Mouse (Mus musculus) heart, embryonic 16.5 days (tissue): ENCODE measurements around the gene H3f3b. TPM values are rescaled to one million over a fixed set of nuclear protein-coding genes. Genes with fewer than 3 reads are reported as not detected.
"Not testable (repeated sequence)": the region's sequence is repeated elsewhere in the genome, so short reads cannot be mapped to it uniquely, and the experiment has no call there.

Experiments used
- ATAC-seq: fragments of 200-750 bp; cut with Nextera tagmentation; replicated peaks from 2 replicates; pipeline ENCODE4 v1.8.0; 2017; ENCODE audit warnings: moderate number of reproducible peaks; ENCODE audit not compliant: insufficient read depth, low FRiP score; ENCODE audit errors: extremely low read depth
- H3K27ac ChIP-seq: fragments of 300-500 bp; sonication (generic); 2 replicates; pipeline ENCODE4 v1.5.1; 2014; ENCODE audit warnings: mild to moderate bottlenecking, low read length, control low read depth, moderate library complexity
- H3K27me3 ChIP-seq: fragments of 300-500 bp; sonication (generic); 2 replicates; pipeline ENCODE4 v1.6.1; 2014; ENCODE audit warnings: low read length, mixed read lengths; ENCODE audit not compliant: control insufficient read depth, insufficient read depth
- H3K36me3 ChIP-seq: fragments of 300-500 bp; sonication (generic); 2 replicates; pipeline ENCODE4 v1.6.1; 2014; ENCODE audit not compliant: control insufficient read depth, insufficient read depth
- H3K4me1 ChIP-seq: fragments of 300-500 bp; sonication (generic); 2 replicates; pipeline ENCODE4 v1.6.1; 2014; ENCODE audit warnings: low read length, mixed read lengths; ENCODE audit not compliant: control insufficient read depth, insufficient read depth
- H3K4me2 ChIP-seq: fragments of 300-500 bp; sonication (generic); 2 replicates; pipeline ENCODE4 v1.6.1; 2014; ENCODE audit warnings: low read depth, mild to moderate bottlenecking, control low read depth, low read length
- H3K4me3 ChIP-seq: fragments of 300-500 bp; sonication (generic); 2 replicates; pipeline ENCODE4 v1.5.1; 2014; ENCODE audit warnings: mild to moderate bottlenecking, control low read depth, low read length
- H3K9ac ChIP-seq: fragments of 300-500 bp; sonication (generic); 2 replicates; pipeline ENCODE4 v1.6.1; 2014; ENCODE audit warnings: low read length, control low read depth
- H3K9me3 ChIP-seq: fragments of 300-500 bp; sonication (generic); replicated peaks from 2 replicates; pipeline ENCODE4 v1.6.1; 2016; ENCODE audit warnings: low read length; ENCODE audit not compliant: control insufficient read depth
- WGBS: fragments of 180-500 bp; shearing (Covaris S2); extraction: QIAGEN DNeasy Blood & Tissue Kit; methylation state at CpG from one replicate; pipeline ENCODE4 v1.1.7; 2014; 5-methylcytosine and 5-hydroxymethylcytosine counted together
- polyA plus RNA-seq: library from polyadenylated mRNA; unstranded; fragments of >200 nt; fragmentation: Nextera tagmentation; extraction: Ambion mirVana; gene quantifications from 2 replicates; pipeline ENCODE4 v1.2.1, GENCODE M21; 2015

Gene H3f3b
- polyA plus RNA-seq, 1 experiment from 2014 or later, result 709 TPM

GRCm38 (mm10) chr11:116019360-116019791 lies 8.4 kb downstream of the H3f3b start:
- Histone ChIP-seq H3K4me3 (no peak overlapping the region), H3K9ac (no peak overlapping the region), H3K36me3 (peaks cover 9% of the 10 kb centered on the region), H3K9me3 (no peaks in the 10 kb centered on the region), H3K4me2 (no peak overlapping the region), H3K27me3 (no peaks in the 10 kb centered on the region), H3K27ac (no peak overlapping the region), H3K4me1 (peaks cover 11% of the 10 kb centered on the region)
- WGBS, result 73% methylated on average over 1 of the region's 1 CpGs
- no peak for ATAC-seq

DNA sequence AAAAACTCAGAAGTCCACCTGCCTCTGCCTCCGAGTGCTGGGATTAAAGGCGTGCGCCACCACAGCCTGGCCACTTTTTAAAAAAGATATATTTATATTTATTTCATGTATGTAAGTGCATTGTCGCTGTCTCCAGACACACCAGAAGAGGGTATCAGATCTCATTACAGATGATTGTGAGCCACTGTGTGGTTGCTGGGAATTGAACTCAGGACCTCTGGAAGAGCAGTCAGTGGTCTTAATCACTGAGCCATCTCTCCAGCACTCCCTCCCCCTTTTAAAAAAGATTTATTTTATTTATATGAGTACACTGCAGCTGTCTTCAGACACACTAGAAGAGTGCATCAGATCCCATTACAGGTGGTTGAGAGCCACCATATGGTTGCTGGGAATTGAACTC lies 8.9 kb downstream of the H3f3b start:
- not testable (repeated sequence) for H3K9ac ChIP-seq, H3K4me2 ChIP-seq, H3K27me3 ChIP-seq, H3K36me3 ChIP-seq, H3K4me3 ChIP-seq, H3K9me3 ChIP-seq, ATAC-seq, H3K27ac ChIP-seq
- 89% methylated on average over 4 of the region's 4 CpGs for WGBS
- H3K4me1 ChIP-seq, result peaks cover 11% of the 10 kb centered on the region

- Histone ChIP-seq H3K27ac (no peak overlapping the region), H3K4me1 (peaks cover 14% of the 10 kb centered on the region), H3K9ac (no peak overlapping the region), H3K27me3 (no peaks in the 10 kb centered on the region), H3K36me3 (peaks cover 9% of the 10 kb centered on the region), H3K9me3 (no peaks in the 10 kb centered on the region), H3K4me3 (no peak overlapping the region), H3K4me2 (no peak overlapping the region)
- no peak; the same call in 1 of the 2 replicates for ATAC-seq
- WGBS, result 25% methylated on average over 6 of the region's 6 CpGs
Observed at GRCm38 (mm10) chr11:116018106-116018505, 9.7 kb downstream of the H3f3b start.

DNA sequence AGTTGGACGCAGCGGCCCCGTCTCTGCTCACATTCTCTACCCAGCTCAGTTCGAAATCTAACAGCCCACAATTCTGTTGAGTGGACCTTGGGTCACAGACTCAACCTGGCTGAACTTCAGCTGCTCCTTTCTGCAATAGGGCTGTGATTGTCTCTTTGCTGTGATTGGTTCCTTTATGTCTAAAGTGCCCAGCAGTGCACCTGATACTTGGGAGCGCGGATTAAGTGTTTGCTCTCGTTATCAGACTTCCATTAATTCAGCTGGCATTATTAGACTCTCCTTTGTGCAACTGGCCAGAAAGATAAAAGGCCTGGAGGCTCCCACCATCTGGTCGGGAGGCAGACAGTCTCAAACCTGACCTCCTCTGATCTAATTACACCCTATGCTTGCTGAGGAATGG lies 12.9 kb downstream of the H3f3b start:
- Histone ChIP-seq H3K27ac (no peak overlapping the region), H3K4me1 (peaks cover 21% of the 10 kb centered on the region)

DNA sequence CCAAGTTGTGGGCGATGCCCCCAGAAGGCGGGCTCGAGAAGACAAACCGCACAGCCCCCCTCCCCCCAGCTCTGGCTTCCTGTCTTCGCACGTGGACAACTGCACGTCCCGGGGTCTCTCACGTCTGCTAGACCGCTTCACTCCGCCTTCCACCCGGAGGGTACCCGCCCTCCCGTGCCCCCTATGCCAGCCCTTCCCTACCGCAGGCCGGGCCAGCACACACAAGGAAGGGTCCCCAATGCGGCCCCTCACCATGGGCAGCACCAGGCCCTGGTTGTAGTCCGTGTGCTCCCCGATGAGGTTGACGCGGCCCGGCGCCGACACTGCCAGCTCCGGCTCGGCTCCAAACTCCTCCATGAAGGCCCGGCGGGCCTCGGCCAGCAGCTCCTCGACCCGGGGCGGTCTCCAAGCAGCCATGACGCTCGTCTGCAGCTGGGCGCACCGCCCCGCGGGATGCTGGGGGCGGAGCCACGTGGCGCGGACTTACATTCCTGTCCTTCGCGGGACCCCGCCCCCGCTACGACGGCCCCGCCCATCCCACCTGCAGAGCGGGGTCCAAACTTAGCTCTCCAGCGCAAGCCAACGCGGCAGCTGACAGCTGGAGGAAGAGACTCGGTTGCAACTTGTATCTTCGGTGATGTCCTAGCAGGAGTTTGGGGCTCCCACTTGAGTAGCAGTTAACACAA lies 15.4 kb downstream of the H3f3b start, which contains the start of gene Galk1:
Gene Galk1 (minus strand): TSS at position 458 of the 686 bp plus-strand sequence.
- Histone ChIP-seq H3K9ac (peak within 1 kb of the TSS; percentile 96), H3K27ac (peak within 1 kb of the TSS; percentile 95), H3K27me3 (no peaks in the 10 kb centered on the region), H3K36me3 (peaks cover 11% of the 10 kb centered on the region), H3K4me3 (peak within 1 kb of the TSS; percentile 86), H3K9me3 (no peaks in the 10 kb centered on the region), H3K4me2 (peak within 1 kb of the TSS; percentile 93), H3K4me1 (peaks cover 21% of the 10 kb centered on the region)
- ATAC-seq, result peak; percentile 94
- under 1% methylated on average over 55 of the region's 55 CpGs for WGBS

More for the DNA sequence above, 12.9 kb downstream of the H3f3b start:
- Histone ChIP-seq H3K9ac (no peak overlapping the region), H3K4me2 (no peak overlapping the region), H3K9me3 (no peaks in the 10 kb centered on the region), H3K36me3 (no peaks in the 10 kb centered on the region), H3K27me3 (no peaks in the 10 kb centered on the region), H3K4me3 (no peak overlapping the region)
- ATAC-seq, result no peak
- WGBS, result 61% methylated on average over 8 of the region's 8 CpGs

- H3K4me1 ChIP-seq, result peaks cover 21% of the 10 kb centered on the region
- H3K9me3 ChIP-seq, result no peaks in the 10 kb centered on the region
- peaks cover 11% of the 10 kb centered on the region for H3K36me3 ChIP-seq
- H3K4me2 ChIP-seq, result peak overlapping the region; percentile 93
- H3K9ac ChIP-seq, result peak overlapping the region; percentile 96
- no peaks in the 10 kb centered on the region for H3K27me3 ChIP-seq
- no peak for ATAC-seq
- peak overlapping the region; percentile 95 for H3K27ac ChIP-seq
- H3K4me3 ChIP-seq, result peak overlapping the region; percentile 86
- 26% methylated on average over 14 of the region's 14 CpGs for WGBS
Observed at GRCm38 (mm10) chr11:116011529-116012261, 16.1 kb downstream of the H3f3b start.

DNA sequence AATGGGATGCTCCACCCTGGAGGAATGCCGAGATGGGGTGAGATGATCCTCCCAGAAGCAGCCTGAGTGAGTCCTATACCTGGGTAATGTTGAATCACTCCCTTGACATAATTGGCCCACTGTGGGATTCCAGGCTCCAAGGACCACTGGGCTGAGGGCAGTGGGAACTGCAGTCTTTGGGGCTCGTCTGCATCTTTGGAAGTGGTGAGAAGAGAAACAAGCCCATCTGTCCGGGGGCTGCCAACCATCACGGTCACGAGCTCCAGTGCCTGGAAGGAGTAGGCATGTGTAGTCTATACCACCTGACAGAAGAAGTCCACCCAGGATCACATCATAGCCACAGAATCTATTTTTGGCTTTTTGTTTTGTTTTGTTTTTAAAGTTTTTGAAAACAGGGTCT lies 16.8 kb downstream of the H3f3b start:
- Histone ChIP-seq H3K4me2 (no peak overlapping the region), H3K27ac (no peak overlapping the region), H3K4me1 (peaks cover 21% of the 10 kb centered on the region), H3K36me3 (peaks cover 11% of the 10 kb centered on the region), H3K27me3 (no peaks in the 10 kb centered on the region), H3K9ac (peak overlapping the region; percentile 23), H3K9me3 (no peaks in the 10 kb centered on the region), H3K4me3 (no peak overlapping the region)
- WGBS, result 78% methylated on average over 5 of the region's 5 CpGs
- ATAC-seq, result no peak

- H3K9me3 ChIP-seq, result no peaks in the 10 kb centered on the region
- H3K4me3 ChIP-seq, result no peak overlapping the region
- no peak for ATAC-seq
- H3K9ac ChIP-seq, result no peak overlapping the region
- 93% methylated on average over 8 of the region's 8 CpGs for WGBS
- no peak overlapping the region for H3K27ac ChIP-seq
- peaks cover 11% of the 10 kb centered on the region for H3K36me3 ChIP-seq
- no peaks in the 10 kb centered on the region for H3K27me3 ChIP-seq
- no peak overlapping the region for H3K4me2 ChIP-seq
- peaks cover 28% of the 10 kb centered on the region for H3K4me1 ChIP-seq
Observed at GRCm38 (mm10) chr11:116010146-116010545, 17.6 kb downstream of the H3f3b start.

DNA sequence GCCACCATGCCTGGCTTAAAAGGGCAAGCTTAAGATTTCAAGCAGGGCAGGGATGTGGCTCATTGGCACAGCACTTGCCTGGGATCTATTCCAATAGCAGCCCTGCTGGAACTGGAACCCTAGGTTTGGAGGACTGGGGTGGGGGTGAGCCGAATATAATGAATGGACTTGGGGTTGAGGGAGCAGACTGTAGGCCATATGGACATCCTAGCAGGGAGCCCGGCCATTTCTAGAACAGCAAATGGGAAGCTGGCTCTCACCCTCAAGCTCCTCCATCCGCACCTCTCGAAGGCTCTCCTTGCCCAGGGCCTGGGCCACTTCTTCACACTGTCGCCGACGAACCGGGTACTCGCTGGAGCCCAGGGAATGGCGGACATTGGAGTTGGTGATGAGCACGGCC lies 18.1 kb downstream of the H3f3b start:
- Histone ChIP-seq H3K27ac (no peak overlapping the region), H3K27me3 (no peaks in the 10 kb centered on the region), H3K9me3 (no peaks in the 10 kb centered on the region), H3K4me3 (no peak overlapping the region), H3K4me1 (peaks cover 30% of the 10 kb centered on the region), H3K36me3 (peaks cover 11% of the 10 kb centered on the region), H3K9ac (no peak overlapping the region), H3K4me2 (no peak overlapping the region)
- ATAC-seq, result no peak
- WGBS, result 97% methylated on average over 11 of the region's 11 CpGs
